Mouse (Mus musculus) ES-CJ7 (cell line): ENCODE measurements at regions not wholly inside any gene's neighbourhood (a gene's known extent, or its start where the extent isn't known, plus 50 kb on each side); places are given as distances from the start of the nearest gene placed in this dataset.

Experiments used
- DNase-seq: peaks from one replicate; pipeline ENCODE4 v3.0.0; 2011; ENCODE audit warnings: low read depth, low spot score

- DNase-seq: peak; percentile 8
These were observed 301.3 kb downstream of the Ins1 start for GRCm38 (mm10) chr19:52565401-52565800.

- no peak for DNase-seq
These were observed 270.7 kb downstream of the Ins1 start for GRCm38 (mm10) chr19:52534758-52535157.

GRCm38 (mm10) chr19:52525509-52525908, 261.4 kb downstream of the Ins1 start:
- DNase-seq: no peak

DNA sequence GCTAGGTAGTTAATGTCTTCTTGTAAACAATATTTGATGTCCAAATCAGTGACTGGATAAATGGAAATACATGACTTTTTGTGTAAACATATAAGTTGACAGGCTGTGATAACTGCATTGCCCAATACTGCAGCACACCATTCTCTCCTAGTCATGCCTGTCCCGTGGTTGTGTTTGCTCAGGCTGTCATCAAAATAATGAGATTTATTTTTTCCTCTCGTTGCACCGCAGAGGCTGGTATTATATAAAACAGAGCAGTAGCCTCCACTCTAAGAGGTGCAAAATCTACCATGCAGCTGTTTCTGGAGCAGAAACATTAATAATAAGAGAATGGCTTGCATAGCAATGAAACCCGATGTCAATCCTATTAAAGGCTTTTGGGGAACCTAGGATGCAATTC, 239.2 kb downstream of the Ins1 start:
- DNase-seq: no peak
